ENCODE assay signal across 11 mouse cellular contexts in the genomic region with DNA sequence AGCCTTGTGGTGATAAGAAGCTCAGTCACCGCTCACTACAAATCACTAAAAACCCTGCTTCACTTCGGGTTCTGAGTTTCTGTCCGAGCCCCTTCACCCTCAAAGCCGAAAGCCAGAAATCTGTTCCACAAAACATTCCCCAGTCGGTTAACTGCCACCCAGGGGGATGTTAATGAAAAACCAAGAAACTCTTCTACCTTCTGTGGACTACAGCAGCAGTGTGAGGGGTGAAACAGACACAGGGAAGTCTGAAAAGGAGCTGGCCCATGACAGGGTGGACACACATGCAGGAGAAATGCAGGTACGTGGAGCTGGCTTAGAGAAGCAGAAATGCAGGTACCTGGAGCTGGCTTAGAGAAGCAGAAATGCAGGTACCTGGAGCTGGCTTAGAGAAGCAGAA.
"Had no signal": no experiment of that assay in that cellular context is flagged by ENCODE, and none has a peak within 500 bp of the region (broad histone marks: within the 10 kb centered on the region; RNA-seq: fewer than 3 reads in every experiment).

No protein-coding gene starts in this region.

- H3K27ac ChIP-seq: limb, embryonic 10.5 days; liver, embryonic 15.5 days; midbrain, embryonic 10.5 days; stomach, postnatal 0 days had no signal

- H3K4me3 ChIP-seq: limb, embryonic 10.5 days; liver, embryonic 15.5 days; midbrain, embryonic 10.5 days; myocyte had no signal

- H3K36me3 ChIP-seq: limb, embryonic 10.5 days; liver, embryonic 15.5 days; midbrain, embryonic 10.5 days had no signal

- H3K9me3 ChIP-seq: limb, embryonic 10.5 days; liver, embryonic 15.5 days; midbrain, embryonic 10.5 days had no signal

- ATAC-seq: lung, postnatal 0 days had no signal

- H3K9ac ChIP-seq: liver, embryonic 15.5 days had no signal

- H3K27me3 ChIP-seq: liver, embryonic 15.5 days had no signal

- DNase-seq: lung, adult 2 months; lung, postnatal 4 days; midbrain, embryonic 14.5 days; thymus, adult 18-20 months had no signal

- H3K4me2 ChIP-seq: liver, embryonic 11.5 days; liver, embryonic 15.5 days had no signal

- H3K4me1 ChIP-seq: limb, embryonic 10.5 days; midbrain, embryonic 10.5 days had no signal
